In the genomic region with DNA sequence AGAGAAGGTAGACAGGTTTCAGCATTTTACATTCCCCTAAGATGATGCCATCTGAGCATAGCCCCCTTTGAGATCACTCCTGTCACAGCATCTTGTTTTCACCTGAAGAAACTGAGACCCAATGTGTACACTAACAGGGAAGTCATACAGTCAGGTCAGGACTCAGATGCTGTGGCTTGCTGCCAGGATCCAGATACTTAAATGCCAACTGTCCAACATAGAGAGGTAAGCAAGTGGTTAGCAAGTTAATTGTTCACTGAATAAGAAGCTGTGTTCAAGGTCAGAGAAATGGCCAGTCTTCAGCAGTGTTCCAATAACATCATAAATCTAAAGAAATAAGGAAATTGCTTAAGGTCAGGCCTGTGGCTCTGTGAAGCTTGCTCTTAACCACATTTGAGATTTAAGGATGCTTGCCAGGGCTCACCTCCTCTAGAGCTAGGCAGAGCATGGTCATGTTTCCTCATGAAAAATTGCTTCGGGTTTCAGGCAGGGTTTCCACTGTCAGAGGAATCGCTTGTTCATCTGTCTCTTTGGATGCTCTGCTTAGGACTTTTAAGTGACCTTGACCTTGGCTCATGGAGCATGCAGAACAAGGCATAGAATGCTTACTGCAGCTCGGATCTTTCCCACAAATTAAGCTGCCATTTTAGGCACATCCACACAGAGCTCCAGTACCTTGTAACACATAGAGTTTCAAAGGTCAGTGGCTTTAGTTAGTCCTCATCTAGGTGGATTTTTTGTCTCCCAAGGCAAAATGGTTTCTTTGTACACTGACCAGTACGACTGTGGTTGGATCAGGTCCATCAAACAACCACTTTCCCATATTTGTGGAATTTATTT, we compare ENCODE assay signal across 29 mouse cellular contexts. TPM values are rescaled to one million over a fixed set of nuclear protein-coding genes. Genes with fewer than 3 reads are reported as not detected.
DNase-seq lines count a peak whose midpoint lies in the region; ATAC-seq and TF ChIP-seq lines count a peak whose summit lies in the region.
"Had no signal": no experiment of that assay in that cellular context is flagged by ENCODE, and none has a peak within 500 bp of the region (broad histone marks: within the 10 kb centered on the region; RNA-seq: fewer than 3 reads in every experiment).

No protein-coding gene starts in this region.

- DNase-seq in 3T3-L1 (ENCODE audit: low read depth, low spot score) (peak; percentile 12), Patski (ENCODE audit: low read depth, low spot score) (peak; percentile 47)
- DNase-seq in kidney, adult 8-10 months, result peak; percentile 86 to 89
- peak; percentile 88 to 89 for DNase-seq in kidney, postnatal 25 days
- DNase-seq in cerebellum, adult 18-20 months, result no peak
- DNase-seq in cerebellum, adult 11 months, result no peak
- no peak for DNase-seq in heart, postnatal 10 days
- DNase-seq: adrenal gland, postnatal 14 days; cerebellum, adult 11-12 months; cerebellum, postnatal 25 days; embryo, embryonic 11 days; heart, adult 18-20 months; layer of hippocampus, postnatal 36 days; right cerebral cortex, adult 18-20 months; thymus, postnatal 4 days had no signal

- POLR2A ChIA-PET in Patski (lab: Charles Lee), result no interaction called here

- peak; percentile 65 for ATAC-seq in Patski
- ATAC-seq: activated CD4-positive, CD25-positive, alpha-beta regulatory T cell, adult 4 months; hindbrain, postnatal 0 days had no signal

- intact Hi-C loops in heart, postnatal 10 days (cut with DNase I), result no loop called here

- CTCF ChIA-PET in Patski (lab: Charles Lee), result interaction anchor here (1.0 to 1.5 kb wide), 6 partner anchors 11 to 383 kb away, joined by 3 to 5 read pairs (median 4); no protein-coding TSS in a partner anchor

- TF ChIP-seq CTCF in Patski (IDR thresholded peaks at IDR 0.05), result no peak

- in situ Hi-C loops in Patski (cut with MboI; ENCODE audit: low pct_unique_long_range_greater_than_20kb), result loop anchor here (5.0 kb wide), 1 partner anchor 384 kb away; no protein-coding TSS in a partner anchor

- H3K27me3 ChIP-seq in Patski, result no peaks in the 10 kb centered on the region
- H3K27me3 ChIP-seq: embryonic facial prominence, embryonic 15.5 days; limb, embryonic 15.5 days; liver, embryonic 15.5 days had no signal

RNA-seq across cellular contexts. Expression of a gene that starts 20.3 kb away (rescaled TPM):
- polyA plus RNA-seq in Patski (2021), result not detected
- not detected for total RNA-seq in heart, postnatal 10 days (2021)
- total RNA-seq: adrenal gland, postnatal 14 days; gastrocnemius, adult 8-10 months; heart, adult 18-20 months; hindbrain, postnatal 0 days; layer of hippocampus, adult 18-20 months; layer of hippocampus, postnatal 36 days; left cerebral cortex, postnatal 36 days; monocyte, adult 5-6 weeks had no signal
- polyA plus RNA-seq: activated CD4-positive, CD25-positive, alpha-beta regulatory T cell, adult 4 months; embryonic facial prominence, embryonic 15.5 days; forebrain, embryonic 10.5 days; hindbrain, embryonic 10.5 days; hindbrain, postnatal 0 days; limb, embryonic 15.5 days; liver, embryonic 15.5 days; lung, embryonic 16.5 days; midbrain, embryonic 11.5 days; neural tube, embryonic 11.5 days had no signal

Comparison
In these comparisons a context has a peak if more than half of its experiments do, and no peak if none do; other contexts are left out.
1. DNase-seq: peak in 3T3-L1 (single experiment), Patski (single experiment), kidney, adult 8-10 months (2 of 2) and kidney, postnatal 25 days (2 of 2); none in cerebellum, adult 18-20 months (0 of 2), cerebellum, adult 11 months (single experiment) and heart, postnatal 10 days (0 of 2).